Mouse (Mus musculus) left cerebral cortex, adult 8-10 months (tissue): ENCODE results near the gene 2200002D01Rik. TPM values are rescaled to one million over a fixed set of nuclear protein-coding genes. Genes with fewer than 3 reads are reported as not detected.

Experiments used
- total RNA-seq, 4 experiments: library from RNA; stranded (reverse); gene quantifications; 2 replicates each; pipeline ENCODE4 v1.2.4; 2022

Gene 2200002D01Rik
- total RNA-seq, 4 experiments from 2014 or later: not detected

Other genes with a start within 250 kb of the 2200002D01Rik start
- gene Ryr1, start 123.3 kb downstream of the 2200002D01Rik start, total RNA-seq: 10 to 100 TPM in 1 of 4 experiments, 1 to 10 TPM in 3; 7.0 to 10.5 (median 9.2) TPM
- 1 to 10 TPM in 2 of 4 experiments, under 1 TPM in 2; 0.68 to 1.3 (median 1.1) TPM for gene Rasgrp4, start 113.6 kb downstream of the 2200002D01Rik start, total RNA-seq
- gene Fam98c, start 92.2 kb downstream of the 2200002D01Rik start, total RNA-seq: 10 to 100 TPM; 34.8 to 36.2 (median 35.5) TPM
- gene Ggn, start 78.3 kb downstream of the 2200002D01Rik start, total RNA-seq: 1 to 10 TPM in 1 of 4 experiments, under 1 TPM in 3; 0.54 to 1.7 (median 0.67) TPM
- 10 to 100 TPM; 30.7 to 39.6 (median 38.9) TPM for gene Spred3, start 78.1 kb downstream of the 2200002D01Rik start, total RNA-seq
- gene Psmd8, start 67.8 kb downstream of the 2200002D01Rik start, total RNA-seq: 100 to 1,000 TPM; 118 to 137 (median 127) TPM
- 1 to 10 TPM; 1.1 to 1.7 (median 1.4) TPM for gene Catsperg1, start 34.4 kb downstream of the 2200002D01Rik start, total RNA-seq
- gene Kcnk6, start 16.0 kb downstream of the 2200002D01Rik start, total RNA-seq: 1 to 10 TPM; 2.6 to 5.0 (median 3.8) TPM
- gene Yif1b, start 10.1 kb downstream of the 2200002D01Rik start, total RNA-seq: 10 to 100 TPM; 50.5 to 55.8 (median 53.6) TPM
- gene Spint2, start 33.4 kb upstream of the 2200002D01Rik start, total RNA-seq: 10 to 100 TPM; 27.9 to 38.2 (median 33.0) TPM
- 10 to 100 TPM; 35.3 to 41.0 (median 39.8) TPM for gene Ppp1r14a, start 40.8 kb upstream of the 2200002D01Rik start, total RNA-seq
- 100 to 1,000 TPM in 2 of 4 experiments, 10 to 100 TPM in 2; 87.4 to 112 (median 99.7) TPM for gene Dpf1, start 55.5 kb upstream of the 2200002D01Rik start, total RNA-seq